Mouse (Mus musculus) heart, adult 8-10 months (tissue): ENCODE results near the gene Adamts7. TPM values are rescaled to one million over a fixed set of nuclear protein-coding genes. Genes with fewer than 3 reads are reported as not detected.
A peak's percentile ranks its signal among the peaks of the same experiment; 100 is the strongest.

Source experiments
- DNase-seq: peaks from one replicate; pipeline ENCODE4 v3.0.0; 2022; ENCODE audit warnings: low spot score
- total RNA-seq, 4 experiments: library from RNA; stranded (reverse); gene quantifications; 2 replicates each; pipeline ENCODE4 v1.2.4; 2022

Gene Adamts7
- total RNA-seq, 4 experiments from 2014 or later, result 11.2 to 18.0 (median 12.8) TPM

- DNase-seq, result peak; percentile 34
These were observed 16.0 kb upstream of the Adamts7 start for GRCm38 (mm10) chr9:90146869-90147268.

- DNase-seq, result peak; percentile 45
These were observed 485 bp upstream of the Adamts7 start for GRCm38 (mm10) chr9:90162243-90162925.

- peak; percentile 59 for DNase-seq
These were observed 853 bp downstream of the Adamts7 start for GRCm38 (mm10) chr9:90163749-90164095.

GRCm38 (mm10) chr9:90164670-90165453 lies 2.0 kb downstream of the Adamts7 start:
- DNase-seq, result no peak

GRCm38 (mm10) chr9:90165590-90165989 lies 2.7 kb downstream of the Adamts7 start:
- DNase-seq, result no peak

GRCm38 (mm10) chr9:90166615-90167014 lies 3.7 kb downstream of the Adamts7 start:
- DNase-seq, result no peak

GRCm38 (mm10) chr9:90169965-90170364 lies 7.1 kb downstream of the Adamts7 start:
- no peak for DNase-seq

GRCm38 (mm10) chr9:90171421-90171820 lies 8.6 kb downstream of the Adamts7 start:
- no peak for DNase-seq

- no peak for DNase-seq
These were observed 9.9 kb downstream of the Adamts7 start for GRCm38 (mm10) chr9:90172528-90173321.

- DNase-seq, result no peak
These were observed 10.5 kb downstream of the Adamts7 start for GRCm38 (mm10) chr9:90173330-90173729.

- no peak for DNase-seq
These were observed 16.5 kb downstream of the Adamts7 start for GRCm38 (mm10) chr9:90179409-90179808.

GRCm38 (mm10) chr9:90181656-90182388 lies 19.0 kb downstream of the Adamts7 start:
- DNase-seq, result no peak

GRCm38 (mm10) chr9:90182636-90183421 lies 20.0 kb downstream of the Adamts7 start:
- no peak for DNase-seq

GRCm38 (mm10) chr9:90183550-90183949 lies 20.7 kb downstream of the Adamts7 start:
- no peak for DNase-seq

- DNase-seq, result peak; percentile 64
These were observed 21.2 kb downstream of the Adamts7 start for GRCm38 (mm10) chr9:90184116-90184515.

- no peak for DNase-seq
These were observed 22.6 kb downstream of the Adamts7 start for GRCm38 (mm10) chr9:90185356-90185910.

GRCm38 (mm10) chr9:90188893-90189292 lies 26.0 kb downstream of the Adamts7 start:
- no peak for DNase-seq

GRCm38 (mm10) chr9:90189391-90189790 lies 26.5 kb downstream of the Adamts7 start:
- DNase-seq, result no peak

- DNase-seq, result no peak
These were observed 32.1 kb downstream of the Adamts7 start for GRCm38 (mm10) chr9:90195000-90195399.

GRCm38 (mm10) chr9:90196262-90196661 lies 33.4 kb downstream of the Adamts7 start:
- no peak for DNase-seq
